Mouse (Mus musculus): ENCODE results near the gene Pipox.

GRCm38 (mm10) chr11:77937649-77938410, 43.9 kb upstream of the Pipox start:
- TF ChIP-seq TAL1 (IDR thresholded peaks at IDR 0.05; ENCODE audit: low read length) (no peak), GATA1 (IDR thresholded peaks at IDR 0.05; ENCODE audit: low read length) (no peak)
